Mouse (Mus musculus): Measurements from ENCODE around the gene Serpina3n. TPM values are rescaled to one million over a fixed set of nuclear protein-coding genes. Genes with fewer than 3 reads are reported as not detected.
"Not testable (repeated sequence)": the region's sequence is repeated elsewhere in the genome, so short reads cannot be mapped to it uniquely, and the experiment has no call there.

Serpina3n gene
- not detected for polyA plus RNA-seq (2017; shearing (Covaris generic))

GRCm38 (mm10) chr12:104406454-104406885 lies at the start of gene Serpina3n:
Gene Serpina3n (plus strand): TSS chr12:104406729.
- no peak for ATAC-seq

GRCm38 (mm10) chr12:104369986-104370385 lies 36.5 kb upstream of the Serpina3n start:
- ATAC-seq = no peak

- not testable (repeated sequence) for ATAC-seq
These were observed 29.4 kb upstream of the Serpina3n start for GRCm38 (mm10) chr12:104377179-104377578.

- ATAC-seq = not testable (repeated sequence)
These were observed 28.2 kb upstream of the Serpina3n start for GRCm38 (mm10) chr12:104378351-104378750.

- not testable (repeated sequence) for ATAC-seq
These were observed 27.7 kb upstream of the Serpina3n start for GRCm38 (mm10) chr12:104378815-104379214.

GRCm38 (mm10) chr12:104379856-104380255 lies 26.7 kb upstream of the Serpina3n start:
- ATAC-seq = no peak

GRCm38 (mm10) chr12:104381071-104381604 lies 25.4 kb upstream of the Serpina3n start:
- not testable (repeated sequence) for ATAC-seq

- ATAC-seq = not testable (repeated sequence)
These were observed 20.5 kb upstream of the Serpina3n start for GRCm38 (mm10) chr12:104385987-104386386.

GRCm38 (mm10) chr12:104386878-104387277 lies 19.7 kb upstream of the Serpina3n start:
- ATAC-seq = not testable (repeated sequence)

- no peak for ATAC-seq
These were observed 18.1 kb upstream of the Serpina3n start for GRCm38 (mm10) chr12:104388477-104388876.

GRCm38 (mm10) chr12:104391057-104391456 lies 15.5 kb upstream of the Serpina3n start:
- ATAC-seq = not testable (repeated sequence)

- no peak for ATAC-seq
These were observed 2.6 kb upstream of the Serpina3n start for GRCm38 (mm10) chr12:104403968-104404367.

- no peak for ATAC-seq
These were observed 6.0 kb downstream of the Serpina3n start for GRCm38 (mm10) chr12:104412507-104412906.

GRCm38 (mm10) chr12:104414576-104414975 lies 8.0 kb downstream of the Serpina3n start:
- no peak for ATAC-seq

GRCm38 (mm10) chr12:104415625-104416315 lies 9.2 kb downstream of the Serpina3n start:
- ATAC-seq = no peak

GRCm38 (mm10) chr12:104418340-104419135 lies 12.0 kb downstream of the Serpina3n start:
- peak; percentile 61 for ATAC-seq

- ATAC-seq = no peak
These were observed 12.6 kb downstream of the Serpina3n start for GRCm38 (mm10) chr12:104419136-104419462.

- ATAC-seq = no peak
These were observed 16.3 kb downstream of the Serpina3n start for GRCm38 (mm10) chr12:104422615-104423392.

- ATAC-seq = no peak
These were observed 19.1 kb downstream of the Serpina3n start for GRCm38 (mm10) chr12:104425591-104425990.

- no peak for ATAC-seq
These were observed 20.4 kb downstream of the Serpina3n start for GRCm38 (mm10) chr12:104426915-104427314.

- no peak for ATAC-seq
These were observed 24.8 kb downstream of the Serpina3n start for GRCm38 (mm10) chr12:104431359-104431758.

GRCm38 (mm10) chr12:104433214-104433613 lies 26.7 kb downstream of the Serpina3n start:
- no peak for ATAC-seq

All from activated CD4-positive, CD25-positive, alpha-beta regulatory T cell, adult 4 months (primary cell).